In genomic region chr1:118399625-118400310, GRCm38 (mm10) we compare ENCODE assay signal across 26 mouse cellular contexts. TPM values are rescaled to one million over a fixed set of nuclear protein-coding genes. Genes with fewer than 3 reads are reported as not detected.
A peak's percentile ranks its signal among the peaks of the same experiment; 100 is the strongest.
DNase-seq lines count a peak whose midpoint lies in the region; ATAC-seq lines count a peak whose summit lies in the region.
"Had no signal": no experiment of that assay in that cellular context is flagged by ENCODE, and none has a peak within 500 bp of the region (broad histone marks: within the 10 kb centered on the region; RNA-seq: fewer than 3 reads in every experiment).

No protein-coding gene starts in this region.

- no peak for ATAC-seq in heart, embryonic 16.5 days (replicated peaks; ENCODE audit: extremely low read depth, insufficient read depth, low FRiP score)
- peak; percentile 81 for ATAC-seq in activated CD4-positive, CD25-positive, alpha-beta regulatory T cell, adult 4 months
- ATAC-seq in hindbrain, embryonic 11.5 days (ENCODE audit: low FRiP score), result no peak
- ATAC-seq: intestine, embryonic 16.5 days; liver, embryonic 12.5 days had no signal

- H3K9me3 ChIP-seq in heart, embryonic 16.5 days (replicated peaks; ENCODE audit: control insufficient read depth, low read length), result no peaks in the 10 kb centered on the region
- no peaks in the 10 kb centered on the region for H3K9me3 ChIP-seq in hindbrain, embryonic 11.5 days (ENCODE audit: control insufficient read depth, low read length)
- H3K9me3 ChIP-seq: embryonic facial prominence, embryonic 15.5 days; forebrain, embryonic 10.5 days; heart, embryonic 15.5 days; hindbrain, embryonic 13.5 days; liver, embryonic 12.5 days; lung, embryonic 15.5 days had no signal

- no peak overlapping the region for H3K4me3 ChIP-seq in heart, embryonic 16.5 days (ENCODE audit: low read length)
- H3K4me3 ChIP-seq in hindbrain, embryonic 11.5 days (ENCODE audit: low read depth, low read length), result no peak overlapping the region
- H3K4me3 ChIP-seq: embryonic facial prominence, embryonic 15.5 days; forebrain, embryonic 10.5 days; heart, embryonic 15.5 days; hindbrain, embryonic 13.5 days; liver, embryonic 12.5 days; lung, embryonic 15.5 days; myocyte had no signal

- no peak overlapping the region for H3K9ac ChIP-seq in heart, embryonic 16.5 days (ENCODE audit: low read length)
- no peak overlapping the region for H3K9ac ChIP-seq in hindbrain, embryonic 11.5 days (ENCODE audit: low read depth, low read length)
- H3K9ac ChIP-seq: embryonic facial prominence, embryonic 15.5 days; forebrain, postnatal 0 days; heart, embryonic 15.5 days; hindbrain, embryonic 13.5 days; liver, embryonic 12.5 days; lung, embryonic 15.5 days had no signal

- H3K4me1 ChIP-seq in heart, embryonic 16.5 days (ENCODE audit: control insufficient read depth, insufficient read depth, low read length), result peaks cover 21% of the 10 kb centered on the region
- H3K4me1 ChIP-seq in hindbrain, embryonic 11.5 days (replicated peaks; ENCODE audit: control insufficient read depth, insufficient read depth, low read length), result no peaks in the 10 kb centered on the region

- 69% methylated on average over 8 of the region's 8 CpGs for WGBS in heart, embryonic 16.5 days
- 91% methylated on average over 8 of the region's 8 CpGs for WGBS in hindbrain, embryonic 11.5 days

- H3K27me3 ChIP-seq in heart, embryonic 16.5 days (ENCODE audit: control insufficient read depth, insufficient read depth, low read length), result no peaks in the 10 kb centered on the region
- H3K27me3 ChIP-seq in hindbrain, embryonic 11.5 days (ENCODE audit: control insufficient read depth, insufficient read depth, low read length), result no peaks in the 10 kb centered on the region
- H3K27me3 ChIP-seq: embryonic facial prominence, embryonic 15.5 days; heart, embryonic 15.5 days; hindbrain, embryonic 13.5 days; liver, embryonic 12.5 days; lung, embryonic 15.5 days had no signal

- DNase-seq in heart, postnatal 25 days (ENCODE audit: low spot score), result no peak
- DNase-seq in 3134 (ENCODE audit: extremely low read depth, insufficient read length, low spot score), result peak; percentile 36
- DNase-seq in B cell, adult 2 months, result peak; percentile 2 to 19
- DNase-seq in hindbrain, embryonic 11.5 days (ENCODE audit: low spot score), result no peak
- DNase-seq in right cerebral cortex, adult 18-20 months, result no peak
- DNase-seq in right cerebral cortex, postnatal 36 days (ENCODE audit: low spot score in 2 of 2), result no peak
- DNase-seq: adrenal gland, postnatal 10 days; cerebellum, adult 11 months; cerebellum, postnatal 10 days; forebrain, postnatal 0 days; kidney, postnatal 4 days; layer of hippocampus, adult 9-11 months; midbrain, embryonic 14.5 days; right cerebral cortex, postnatal 14 days; thymus, postnatal 14 days had no signal

- intact Hi-C loops in heart, postnatal 25 days (cut with DNase I), result no loop called here

- H3K36me3 ChIP-seq in heart, embryonic 16.5 days (ENCODE audit: control insufficient read depth, insufficient read depth), result no peaks in the 10 kb centered on the region
- H3K36me3 ChIP-seq in hindbrain, embryonic 11.5 days (ENCODE audit: control insufficient read depth, insufficient read depth, low read length), result no peaks in the 10 kb centered on the region
- H3K36me3 ChIP-seq: heart, embryonic 15.5 days; lung, embryonic 15.5 days had no signal

- peak overlapping the region; percentile 15; the same call in 1 of the 2 replicates for H3K27ac ChIP-seq in heart, embryonic 16.5 days (ENCODE audit: low read length)
- H3K27ac ChIP-seq in hindbrain, embryonic 11.5 days (ENCODE audit: low read depth, low read length), result no peak overlapping the region
- H3K27ac ChIP-seq: embryonic facial prominence, embryonic 15.5 days; forebrain, embryonic 10.5 days; heart, embryonic 15.5 days; hindbrain, embryonic 13.5 days; liver, embryonic 12.5 days; macrophage had no signal

- no peak overlapping the region for H3K4me2 ChIP-seq in heart, embryonic 16.5 days (ENCODE audit: low read depth, low read length)
- no peak overlapping the region for H3K4me2 ChIP-seq in hindbrain, embryonic 11.5 days (replicated peaks; ENCODE audit: low read depth, low read length)
- H3K4me2 ChIP-seq: embryonic facial prominence, embryonic 15.5 days; heart, embryonic 15.5 days; hindbrain, embryonic 13.5 days; liver, embryonic 12.5 days had no signal

RNA-seq across cellular contexts. Expression of gene Clasp1, which starts 10.9 kb away (rescaled TPM):
- 86.8 and 101 TPM in 2 replicates for polyA plus RNA-seq in heart, embryonic 16.5 days (2015; fragmentation: Nextera tagmentation; extraction: Ambion mirVana)
- total RNA-seq in heart, postnatal 25 days (2021), result 100 to 1,000 TPM; 296 to 379 TPM
- polyA plus RNA-seq in activated CD4-positive, CD25-positive, alpha-beta regulatory T cell, adult 4 months (2017; shearing (Covaris generic)), result 10 to 100 TPM; 36.6 to 44.9 TPM
- polyA plus RNA-seq in hindbrain, embryonic 11.5 days (2014; fragmentation: Nextera tagmentation; extraction: Ambion mirVana), result 96.0 and 134 TPM in 2 replicates

Comparison
In these comparisons a context has a peak if more than half of its experiments do, and no peak if none do; other contexts are left out.
1. DNase-seq: peak in 3134 (single experiment) and B cell, adult 2 months (2 of 2); none in heart, postnatal 25 days (single experiment), hindbrain, embryonic 11.5 days (single experiment), right cerebral cortex, adult 18-20 months (single experiment) and right cerebral cortex, postnatal 36 days (0 of 2).